Mouse (Mus musculus): Measurements from ENCODE around the gene Slc25a45. TPM values are rescaled to one million over a fixed set of nuclear protein-coding genes. Genes with fewer than 3 reads are reported as not detected.

Slc25a45 gene
- polyA plus RNA-seq, 1 experiment from 2014 or later = 4.0 TPM

GRCm38 (mm10) chr19:5922119-5922942 is 44.7 kb downstream of the Slc25a45 start:
- no peaks in the 10 kb centered on the region for H3K27me3 ChIP-seq (replicated peaks; ENCODE audit: control insufficient read depth, insufficient read depth, low read length)
- H3K9ac ChIP-seq (ENCODE audit: low read depth, low read length) = no peak overlapping the region
- H3K4me2 ChIP-seq (replicated peaks; ENCODE audit: low read depth) = peak overlapping the region; percentile 40
- no peaks in the 10 kb centered on the region for H3K9me3 ChIP-seq (ENCODE audit: control insufficient read depth)
- 65% methylated on average over 15 of the region's 15 CpGs for WGBS
- H3K4me3 ChIP-seq (ENCODE audit: low read depth, low read length) = no peak overlapping the region
- H3K27ac ChIP-seq (ENCODE audit: low read depth, low read length) = no peak overlapping the region; the same call in 1 of the 2 replicates
- no peak for TF ChIP-seq CTCF (IDR thresholded peaks at IDR 0.05; ENCODE audit: low read depth)
- no peaks in the 10 kb centered on the region; the same call in 1 of the 2 replicates for H3K4me1 ChIP-seq (replicated peaks; ENCODE audit: control insufficient read depth, insufficient read depth, low read length)
- peaks cover 29% of the 10 kb centered on the region for H3K36me3 ChIP-seq (ENCODE audit: control insufficient read depth, insufficient read depth)
- ATAC-seq = no peak

GRCm38 (mm10) chr19:5922963-5923362 is 45.4 kb downstream of the Slc25a45 start:
- no peaks in the 10 kb centered on the region for H3K9me3 ChIP-seq (ENCODE audit: control insufficient read depth)
- no peak overlapping the region for H3K4me2 ChIP-seq (replicated peaks; ENCODE audit: low read depth)
- no peaks in the 10 kb centered on the region for H3K27me3 ChIP-seq (replicated peaks; ENCODE audit: control insufficient read depth, insufficient read depth, low read length)
- H3K4me1 ChIP-seq (replicated peaks; ENCODE audit: control insufficient read depth, insufficient read depth, low read length) = no peaks in the 10 kb centered on the region; the same call in 1 of the 2 replicates
- 91% methylated on average over 3 of the region's 3 CpGs for WGBS
- H3K4me3 ChIP-seq (ENCODE audit: low read depth, low read length) = no peak overlapping the region
- ATAC-seq = no peak
- no peak overlapping the region for H3K27ac ChIP-seq (ENCODE audit: low read depth, low read length)
- peaks cover 22% of the 10 kb centered on the region for H3K36me3 ChIP-seq (ENCODE audit: control insufficient read depth, insufficient read depth)
- TF ChIP-seq CTCF (IDR thresholded peaks at IDR 0.05; ENCODE audit: low read depth) = no peak
- H3K9ac ChIP-seq (ENCODE audit: low read depth, low read length) = no peak overlapping the region

DNA sequence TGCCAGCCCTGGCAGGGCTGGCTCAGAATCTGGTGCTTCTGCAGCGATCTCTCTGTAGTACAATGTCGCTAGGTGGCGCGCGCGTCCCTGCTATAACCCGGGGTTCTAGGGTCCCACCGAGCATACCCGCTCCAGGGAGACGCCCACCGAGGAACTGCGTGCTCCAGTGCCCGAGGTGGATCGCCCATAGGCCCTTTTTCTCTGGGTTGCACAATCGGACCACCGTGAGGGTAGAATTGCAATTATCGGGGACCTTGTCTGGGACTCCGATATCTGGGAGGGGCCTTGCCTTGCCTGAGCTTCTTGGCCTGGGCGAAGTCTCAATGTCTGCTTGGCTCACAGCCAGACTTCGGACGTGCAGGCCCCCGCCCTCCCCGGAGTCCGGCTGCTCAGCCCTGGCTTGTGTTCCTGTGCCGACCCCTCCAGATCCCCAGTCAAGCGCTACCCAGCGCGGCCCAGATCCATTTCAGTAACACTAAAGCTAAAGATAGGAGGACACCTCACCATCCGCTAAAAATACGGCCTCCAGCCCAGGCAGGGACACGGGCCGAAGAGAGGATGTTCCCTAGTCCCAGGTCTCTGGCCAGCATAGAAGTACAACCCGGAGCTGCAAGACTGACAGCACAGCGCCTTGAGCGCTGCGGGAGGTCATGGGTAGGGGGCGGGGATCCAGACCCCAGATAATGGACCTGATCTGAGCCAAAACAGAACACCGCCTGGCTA is 46.5 kb downstream of the Slc25a45 start:
- H3K36me3 ChIP-seq (ENCODE audit: control insufficient read depth, insufficient read depth) = peaks cover 11% of the 10 kb centered on the region; the same call in 1 of the 2 replicates
- H3K27ac ChIP-seq (ENCODE audit: low read depth, low read length) = peak overlapping the region; percentile 82
- H3K4me1 ChIP-seq (replicated peaks; ENCODE audit: control insufficient read depth, insufficient read depth, low read length) = no peaks in the 10 kb centered on the region; the same call in 1 of the 2 replicates
- WGBS = 0% methylated on average over 38 of the region's 38 CpGs
- H3K9me3 ChIP-seq (ENCODE audit: control insufficient read depth) = no peaks in the 10 kb centered on the region
- H3K4me3 ChIP-seq (ENCODE audit: low read depth, low read length) = peak overlapping the region; percentile 67
- peak; percentile 89 for TF ChIP-seq CTCF (IDR thresholded peaks at IDR 0.05; ENCODE audit: low read depth)
- ATAC-seq = peak; percentile 57
- peak overlapping the region; percentile 92 for H3K4me2 ChIP-seq (replicated peaks; ENCODE audit: low read depth)
- H3K27me3 ChIP-seq (replicated peaks; ENCODE audit: control insufficient read depth, insufficient read depth, low read length) = no peaks in the 10 kb centered on the region
- peak overlapping the region; percentile 55 for H3K9ac ChIP-seq (ENCODE audit: low read depth, low read length)

GRCm38 (mm10) chr19:5924713-5925093 is 47.1 kb downstream of the Slc25a45 start, which contains the start of gene Cdc42ep2:
Gene Cdc42ep2 (minus strand): TSS chr19:5924816.
- Histone ChIP-seq H3K4me2 (replicated peaks; ENCODE audit: low read depth) (peak within 1 kb of the TSS; percentile 92), H3K4me3 (ENCODE audit: low read depth, low read length) (peak within 1 kb of the TSS; percentile 67), H3K36me3 (ENCODE audit: control insufficient read depth, insufficient read depth) (0 out of 2 replicates have a peak, but pooled peaks cover 9% of the 10 kb centered on the region), H3K9ac (ENCODE audit: low read depth, low read length) (peak within 1 kb of the TSS; percentile 55), H3K27me3 (replicated peaks; ENCODE audit: control insufficient read depth, insufficient read depth, low read length) (no peaks in the 10 kb centered on the region), H3K4me1 (replicated peaks; ENCODE audit: control insufficient read depth, insufficient read depth, low read length) (no peaks in the 10 kb centered on the region; the same call in 1 of the 2 replicates), H3K27ac (ENCODE audit: low read depth, low read length) (peak within 1 kb of the TSS; percentile 82), H3K9me3 (ENCODE audit: control insufficient read depth) (no peaks in the 10 kb centered on the region)
- ATAC-seq = peak; percentile 90
- no peak for TF ChIP-seq CTCF (IDR thresholded peaks at IDR 0.05; ENCODE audit: low read depth)
- whole genome bisulfite sequencing = under 1% methylated on average over 18 of the region's 18 CpGs

DNA sequence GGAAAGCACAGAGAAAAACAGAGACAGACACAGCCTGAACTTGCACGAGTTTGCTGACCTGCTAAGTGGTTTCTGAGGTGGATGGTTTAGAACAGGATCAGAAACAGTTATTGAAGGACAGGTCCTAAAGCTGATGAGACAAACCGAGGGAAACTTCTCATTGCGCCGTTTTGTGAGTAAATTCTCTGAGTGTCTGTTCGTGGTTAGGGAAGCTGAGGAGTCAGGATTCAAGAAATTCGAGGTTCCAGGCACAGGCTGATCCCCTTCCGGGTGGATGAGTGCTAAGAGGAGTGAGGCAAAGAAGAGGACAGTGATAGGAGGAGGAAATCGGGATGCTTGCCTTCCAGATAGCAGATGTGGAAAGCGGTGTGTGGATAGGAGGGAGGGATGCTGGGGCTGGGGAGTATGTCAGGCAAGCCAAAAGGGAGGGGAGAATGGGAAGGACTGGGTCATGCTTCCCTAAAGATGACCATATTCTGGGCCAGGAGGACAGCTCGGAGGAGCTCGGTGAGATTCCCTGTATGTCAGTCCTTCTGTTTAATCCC is 47.8 kb downstream of the Slc25a45 start:
- Histone ChIP-seq H3K4me3 (ENCODE audit: low read depth, low read length) (peak overlapping the region; percentile 67), H3K27ac (ENCODE audit: low read depth, low read length) (no peak overlapping the region), H3K4me2 (replicated peaks; ENCODE audit: low read depth) (peak overlapping the region; percentile 92), H3K9ac (ENCODE audit: low read depth, low read length) (no peak overlapping the region), H3K27me3 (replicated peaks; ENCODE audit: control insufficient read depth, insufficient read depth, low read length) (no peaks in the 10 kb centered on the region), H3K9me3 (ENCODE audit: control insufficient read depth) (no peaks in the 10 kb centered on the region), H3K4me1 (replicated peaks; ENCODE audit: control insufficient read depth, insufficient read depth, low read length) (no peaks in the 10 kb centered on the region; the same call in 1 of the 2 replicates), H3K36me3 (ENCODE audit: control insufficient read depth, insufficient read depth) (0 out of 2 replicates have a peak, but pooled peaks cover 6% of the 10 kb centered on the region)
- 32% methylated on average over 11 of the region's 11 CpGs for WGBS
- ATAC-seq = no peak
- TF ChIP-seq CTCF (IDR thresholded peaks at IDR 0.05; ENCODE audit: low read depth) = no peak

DNA sequence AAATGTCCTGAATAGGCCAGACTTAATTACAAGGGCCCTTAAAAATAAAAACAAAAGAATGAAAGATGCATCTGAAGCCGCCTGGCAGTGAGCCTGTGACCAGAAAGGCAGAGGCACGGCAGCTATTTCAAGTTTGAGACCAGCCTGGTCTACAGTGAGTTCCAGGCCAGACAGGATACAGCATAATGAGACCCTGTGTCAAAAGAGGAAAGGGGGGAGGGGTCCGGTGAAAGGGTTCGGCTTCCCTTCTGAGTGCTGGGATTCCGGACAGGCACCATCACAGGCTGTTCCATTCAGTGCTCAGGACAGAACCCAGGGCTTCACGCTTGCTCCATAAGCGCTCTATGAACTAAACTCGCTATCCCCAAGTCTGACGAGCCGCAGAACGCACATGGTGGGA is 49.4 kb downstream of the Slc25a45 start:
- H3K4me3 ChIP-seq (ENCODE audit: low read depth, low read length) = no peak overlapping the region
- no peaks in the 10 kb centered on the region for H3K9me3 ChIP-seq (ENCODE audit: control insufficient read depth)
- TF ChIP-seq CTCF (IDR thresholded peaks at IDR 0.05; ENCODE audit: low read depth) = no peak
- no peaks in the 10 kb centered on the region for H3K27me3 ChIP-seq (replicated peaks; ENCODE audit: control insufficient read depth, insufficient read depth, low read length)
- H3K4me1 ChIP-seq (replicated peaks; ENCODE audit: control insufficient read depth, insufficient read depth, low read length) = no peaks in the 10 kb centered on the region; the same call in 1 of the 2 replicates
- H3K9ac ChIP-seq (ENCODE audit: low read depth, low read length) = no peak overlapping the region
- H3K27ac ChIP-seq (ENCODE audit: low read depth, low read length) = no peak overlapping the region
- WGBS = 87% methylated on average over 11 of the region's 11 CpGs
- H3K36me3 ChIP-seq (ENCODE audit: control insufficient read depth, insufficient read depth) = no peaks in the 10 kb centered on the region
- H3K4me2 ChIP-seq (replicated peaks; ENCODE audit: low read depth) = no peak overlapping the region
- ATAC-seq = no peak
